Mouse (Mus musculus) adipose tissue, adult 10 weeks (tissue): ENCODE data around the gene Nxph2. TPM values are rescaled to one million over a fixed set of nuclear protein-coding genes. Genes with fewer than 3 reads are reported as not detected.

ENCODE experiments used
- polyA plus RNA-seq: library from polyadenylated mRNA; stranded (reverse); fragments of 350-450 nt; fragmentation: Illumina TruSeq; extraction: RNeasy Lipid Tissue Mini Kit (QIAGEN cat#74804); gene quantifications from one replicate; pipeline ENCODE4 v1.2.3, GENCODE M21; 2014; ENCODE audit warnings: low read depth, low replicate concordance

Nxph2 gene
- polyA plus RNA-seq: not detected

GRCm38 (mm10) chr2:23320746-23321585, at the start of gene Nxph2:
TSS of gene Nxph2 (plus strand) at chr2:23321246.

Other genes with a start within 250 kb of the Nxph2 start
- gene Mastl, start 165.2 kb upstream of the Nxph2 start, polyA plus RNA-seq: 0.72 TPM
- gene Yme1l1, start 164.9 kb upstream of the Nxph2 start, polyA plus RNA-seq: 44.4 TPM
- gene 4931423N10Rik, start 113.8 kb upstream of the Nxph2 start, polyA plus RNA-seq: 0.66 TPM